Comparison of ENCODE assay signal across 27 mouse cellular contexts in genomic region chr5:142061781-142062180, GRCm38 (mm10).
DNase-seq lines count a peak whose midpoint lies in the region.
"Had no signal": no experiment of that assay in that cellular context is flagged by ENCODE, and none has a peak within 500 bp of the region (broad histone marks: within the 10 kb centered on the region; RNA-seq: fewer than 3 reads in every experiment).

No protein-coding gene starts in this region.

- DNase-seq in layer of hippocampus, adult 11-12 months (ENCODE audit: low spot score), result peak; percentile 25
- no peak for DNase-seq in layer of hippocampus, postnatal 25 days (ENCODE audit: extremely low spot score in 1 of 2, low spot score in 1 of 2)
- peak; percentile 40 for DNase-seq in brain, adult 2 months (ENCODE audit: low read depth, low spot score)
- peak; percentile 14 to 46 for DNase-seq in layer of hippocampus, adult 18-20 months (ENCODE audit: low spot score in 2 of 2)
- peak; percentile 25 for DNase-seq in layer of hippocampus, postnatal 10 days (ENCODE audit: low spot score in 2 of 2)
- DNase-seq in embryonic facial prominence, embryonic 10.5 days (ENCODE audit: low spot score), result no peak
- no peak for DNase-seq in adipocyte (ENCODE audit: low spot score)
- no peak for DNase-seq in gastrocnemius, postnatal 14 days
- DNase-seq: adrenal gland, postnatal 36 days; cerebellum, adult 11 months; cerebellum, adult 9-10 months; cerebellum, postnatal 36 days; gastrocnemius, postnatal 10 days; kidney, adult 18-20 months; kidney, postnatal 36 days; lung, embryonic 14.5 days had no signal

- no peak overlapping the region for H3K4me3 ChIP-seq in embryonic facial prominence, embryonic 10.5 days
- H3K4me3 ChIP-seq: embryonic facial prominence, embryonic 12.5 days; heart, embryonic 10.5 days; heart, embryonic 15.5 days; kidney, embryonic 15.5 days; left cerebral cortex, adult 2 months; limb, embryonic 12.5 days; liver, embryonic 15.5 days; midbrain, embryonic 10.5 days; midbrain, embryonic 15.5 days; neural tube, embryonic 12.5 days had no signal

- no peaks in the 10 kb centered on the region for H3K27me3 ChIP-seq in embryonic facial prominence, embryonic 10.5 days (replicated peaks; ENCODE audit: low read depth, poor library complexity, severe bottlenecking)
- H3K27me3 ChIP-seq: embryonic facial prominence, embryonic 12.5 days; heart, embryonic 15.5 days; kidney, embryonic 15.5 days; limb, embryonic 12.5 days; liver, embryonic 15.5 days; midbrain, embryonic 15.5 days; neural tube, embryonic 12.5 days; Patski had no signal

- intact Hi-C loops in gastrocnemius, postnatal 14 days (cut with DNase I; ENCODE audit: low total_unique reads), result no loop called here

- H3K9me3 ChIP-seq in embryonic facial prominence, embryonic 10.5 days, result 0 out of 2 replicates have a peak, but pooled peaks cover 6% of the 10 kb centered on the region
- H3K9me3 ChIP-seq: embryonic facial prominence, embryonic 12.5 days; kidney, embryonic 15.5 days; midbrain, embryonic 15.5 days had no signal

- H3K36me3 ChIP-seq in embryonic facial prominence, embryonic 10.5 days (replicated peaks), result no peaks in the 10 kb centered on the region
- H3K36me3 ChIP-seq: embryonic facial prominence, embryonic 12.5 days; heart, embryonic 15.5 days; limb, embryonic 12.5 days; liver, embryonic 15.5 days; midbrain, embryonic 10.5 days; midbrain, embryonic 15.5 days; neural tube, embryonic 12.5 days had no signal

- no peak overlapping the region for H3K27ac ChIP-seq in embryonic facial prominence, embryonic 10.5 days (replicated peaks)
- H3K27ac ChIP-seq: embryonic facial prominence, embryonic 12.5 days; heart, embryonic 10.5 days; heart, embryonic 15.5 days; kidney, embryonic 15.5 days; left cerebral cortex, adult 2 months; limb, embryonic 12.5 days; liver, embryonic 15.5 days; midbrain, embryonic 10.5 days; midbrain, embryonic 15.5 days; neural tube, embryonic 12.5 days had no signal

- no peaks in the 10 kb centered on the region for H3K4me1 ChIP-seq in embryonic facial prominence, embryonic 10.5 days
- H3K4me1 ChIP-seq: embryonic facial prominence, embryonic 12.5 days; heart, embryonic 10.5 days; heart, embryonic 15.5 days; kidney, embryonic 15.5 days; limb, embryonic 12.5 days; liver, embryonic 15.5 days; midbrain, embryonic 10.5 days; midbrain, embryonic 15.5 days; neural tube, embryonic 12.5 days had no signal

- WGBS in embryonic facial prominence, embryonic 10.5 days, result 84% methylated on average over 4 of the region's 4 CpGs

Comparison
In these comparisons a context has a peak if more than half of its experiments do, and no peak if none do; other contexts are left out.
1. DNase-seq: peak in layer of hippocampus, adult 11-12 months (single experiment), brain, adult 2 months (single experiment), layer of hippocampus, adult 18-20 months (2 of 2) and layer of hippocampus, postnatal 10 days (2 of 2); none in layer of hippocampus, postnatal 25 days (0 of 2), embryonic facial prominence, embryonic 10.5 days (single experiment), adipocyte (single experiment) and gastrocnemius, postnatal 14 days (single experiment).